Mouse (Mus musculus) hindbrain, embryonic 11.5 days (tissue): Measurements from ENCODE around the gene Tmem40. TPM values are rescaled to one million over a fixed set of nuclear protein-coding genes. Genes with fewer than 3 reads are reported as not detected.

ENCODE experiments used
- ATAC-seq: fragments of 200-750 bp; cut with Nextera tagmentation; 2 replicates; pipeline ENCODE4 v1.8.0; 2017; ENCODE audit warnings: mild to moderate bottlenecking, moderate TSS enrichment, moderate library complexity; ENCODE audit not compliant: low FRiP score
- DNase-seq: peaks from one replicate; pipeline ENCODE4 v3.0.0-alpha.2; 2015; ENCODE audit warnings: low spot score
- H3K27ac ChIP-seq: fragments of 300-500 bp; sonication (generic); 2 replicates; pipeline ENCODE4 v1.5.1; 2014; ENCODE audit warnings: mild to moderate bottlenecking, low read depth, low read length
- H3K27me3 ChIP-seq: fragments of 300-500 bp; sonication (generic); 2 replicates; pipeline ENCODE4 v1.6.1; 2014; ENCODE audit warnings: mild to moderate bottlenecking, low read length, moderate library complexity, mixed read lengths; ENCODE audit not compliant: control insufficient read depth, insufficient read depth
- H3K36me3 ChIP-seq: fragments of 300-500 bp; sonication (generic); 2 replicates; pipeline ENCODE4 v1.6.1; 2014; ENCODE audit warnings: mild to moderate bottlenecking, low read length, moderate library complexity, mixed read lengths; ENCODE audit not compliant: control insufficient read depth, insufficient read depth
- H3K4me1 ChIP-seq: fragments of 300-500 bp; sonication (generic); replicated peaks from 2 replicates; pipeline ENCODE4 v1.6.1; 2014; ENCODE audit warnings: low read length, mixed read lengths; ENCODE audit not compliant: control insufficient read depth, insufficient read depth
- H3K4me2 ChIP-seq: fragments of 300-500 bp; sonication (generic); replicated peaks from 2 replicates; pipeline ENCODE4 v1.6.1; 2014; ENCODE audit warnings: mild to moderate bottlenecking, low read depth, low read length
- H3K4me3 ChIP-seq: fragments of 300-500 bp; sonication (generic); 2 replicates; pipeline ENCODE4 v1.5.1; 2014; ENCODE audit warnings: low read depth, low read length
- H3K9ac ChIP-seq: fragments of 300-500 bp; sonication (generic); 2 replicates; pipeline ENCODE4 v1.6.1; 2014; ENCODE audit warnings: low read depth, low read length
- H3K9me3 ChIP-seq: fragments of 300-500 bp; sonication (generic); 2 replicates; pipeline ENCODE4 v1.6.1; 2016; ENCODE audit warnings: low read length; ENCODE audit not compliant: control insufficient read depth
- WGBS: fragments of 180-500 bp; shearing (Covaris S2); extraction: QIAGEN DNeasy Blood & Tissue Kit; methylation state at CpG from one replicate; pipeline ENCODE4 v1.1.7; 2014; 5-methylcytosine and 5-hydroxymethylcytosine counted together
- polyA plus RNA-seq: library from polyadenylated mRNA; unstranded; fragments of >200 nt; fragmentation: Nextera tagmentation; extraction: Ambion mirVana; gene quantifications from 2 replicates; pipeline ENCODE4 v1.2.1, GENCODE M21; 2014

Tmem40 gene
- polyA plus RNA-seq, 1 experiment from 2014 or later, result 1.9 TPM

- H3K9me3 ChIP-seq, result no peaks in the 10 kb centered on the region
- H3K27ac ChIP-seq, result no peak overlapping the region
- 0% methylated on average over 13 of the region's 14 CpGs for WGBS
- H3K4me1 ChIP-seq, result peaks cover 4% of the 10 kb centered on the region; the same call in 1 of the 2 replicates
- H3K27me3 ChIP-seq, result no peaks in the 10 kb centered on the region
- no peaks in the 10 kb centered on the region for H3K36me3 ChIP-seq
- DNase-seq (peak; percentile 80), ATAC-seq (peak; percentile 89)
- no peak overlapping the region for H3K9ac ChIP-seq
- peak overlapping the region; percentile 61 for H3K4me3 ChIP-seq
- peak overlapping the region; percentile 50 for H3K4me2 ChIP-seq
Observed at GRCm38 (mm10) chr6:115773966-115774413, 11.8 kb upstream of the Tmem40 start.

- no peak overlapping the region for H3K4me3 ChIP-seq
- DNase-seq (no peak), ATAC-seq (no peak)
- H3K9ac ChIP-seq, result no peak overlapping the region
- H3K4me1 ChIP-seq, result peaks cover 4% of the 10 kb centered on the region; the same call in 1 of the 2 replicates
- 87% methylated on average over 1 of the region's 1 CpGs for WGBS
- no peaks in the 10 kb centered on the region for H3K9me3 ChIP-seq
- H3K36me3 ChIP-seq, result no peaks in the 10 kb centered on the region
- no peak overlapping the region for H3K4me2 ChIP-seq
- no peaks in the 10 kb centered on the region for H3K27me3 ChIP-seq
- no peak overlapping the region for H3K27ac ChIP-seq
Observed at GRCm38 (mm10) chr6:115772604-115773003, 10.4 kb upstream of the Tmem40 start.

GRCm38 (mm10) chr6:115772201-115772600 lies 10.0 kb upstream of the Tmem40 start:
- no peak overlapping the region for H3K4me2 ChIP-seq
- peaks cover 4% of the 10 kb centered on the region; the same call in 1 of the 2 replicates for H3K4me1 ChIP-seq
- WGBS, result 80% methylated on average over 6 of the region's 6 CpGs
- no peak overlapping the region for H3K4me3 ChIP-seq
- no peaks in the 10 kb centered on the region for H3K9me3 ChIP-seq
- no peak overlapping the region for H3K9ac ChIP-seq
- H3K27ac ChIP-seq, result no peak overlapping the region
- ATAC-seq (no peak), DNase-seq (no peak)
- no peaks in the 10 kb centered on the region for H3K27me3 ChIP-seq
- H3K36me3 ChIP-seq, result no peaks in the 10 kb centered on the region

- H3K36me3 ChIP-seq, result no peaks in the 10 kb centered on the region
- DNase-seq, result no peak
- no peaks in the 10 kb centered on the region for H3K9me3 ChIP-seq
- H3K4me3 ChIP-seq, result no peak overlapping the region
- no peak for ATAC-seq
- 65% methylated on average over 4 of the region's 4 CpGs for WGBS
- no peaks in the 10 kb centered on the region for H3K4me1 ChIP-seq
- H3K9ac ChIP-seq, result no peak overlapping the region
- no peak overlapping the region for H3K4me2 ChIP-seq
- H3K27ac ChIP-seq, result no peak overlapping the region
- no peaks in the 10 kb centered on the region for H3K27me3 ChIP-seq
Observed at GRCm38 (mm10) chr6:115770852-115771251, 8.6 kb upstream of the Tmem40 start.

GRCm38 (mm10) chr6:115770059-115770670 lies 8.0 kb upstream of the Tmem40 start:
- H3K9me3 ChIP-seq, result no peaks in the 10 kb centered on the region
- ATAC-seq, result no peak
- no peak overlapping the region for H3K4me2 ChIP-seq
- WGBS, result 87% methylated on average over 20 of the region's 20 CpGs
- no peak for DNase-seq
- H3K9ac ChIP-seq, result no peak overlapping the region
- H3K4me3 ChIP-seq, result no peak overlapping the region
- H3K27ac ChIP-seq, result no peak overlapping the region
- no peaks in the 10 kb centered on the region for H3K27me3 ChIP-seq
- H3K36me3 ChIP-seq, result no peaks in the 10 kb centered on the region
- H3K4me1 ChIP-seq, result no peaks in the 10 kb centered on the region

- peaks cover 3% of the 10 kb centered on the region; the same call in 1 of the 2 replicates for H3K4me1 ChIP-seq
- no peak for ATAC-seq
Observed at GRCm38 (mm10) chr6:115768207-115768606, 6.0 kb upstream of the Tmem40 start.

GRCm38 (mm10) chr6:115767357-115767756 lies 5.1 kb upstream of the Tmem40 start:
- no peaks in the 10 kb centered on the region for H3K36me3 ChIP-seq
- H3K9me3 ChIP-seq, result no peaks in the 10 kb centered on the region
- ATAC-seq, result no peak
- H3K4me2 ChIP-seq, result no peak overlapping the region
- H3K27me3 ChIP-seq, result no peaks in the 10 kb centered on the region
- no peak overlapping the region for H3K27ac ChIP-seq
- no peak for DNase-seq
- H3K4me1 ChIP-seq, result peaks cover 6% of the 10 kb centered on the region; the same call in 1 of the 2 replicates
- WGBS, result 33% methylated on average over 9 of the region's 9 CpGs
- H3K4me3 ChIP-seq, result no peak overlapping the region
- no peak overlapping the region for H3K9ac ChIP-seq

More at GRCm38 (mm10) chr6:115768207-115768606, 6.0 kb upstream of the Tmem40 start:
- Histone ChIP-seq H3K4me3 (no peak overlapping the region), H3K27me3 (no peaks in the 10 kb centered on the region), H3K4me2 (no peak overlapping the region), H3K9ac (no peak overlapping the region), H3K27ac (no peak overlapping the region), H3K9me3 (no peaks in the 10 kb centered on the region), H3K36me3 (no peaks in the 10 kb centered on the region)
- 89% methylated on average over 4 of the region's 4 CpGs for WGBS
- no peak for DNase-seq

- H3K4me1 ChIP-seq, result peaks cover 9% of the 10 kb centered on the region; the same call in 1 of the 2 replicates
- DNase-seq, result peak; percentile 86
Observed at GRCm38 (mm10) chr6:115764179-115764578, 2.0 kb upstream of the Tmem40 start.

GRCm38 (mm10) chr6:115760982-115761381 lies 1.2 kb downstream of the Tmem40 start:
- Histone ChIP-seq H3K4me2 (no peak overlapping the region), H3K4me1 (peaks cover 9% of the 10 kb centered on the region; the same call in 1 of the 2 replicates), H3K36me3 (no peaks in the 10 kb centered on the region), H3K4me3 (no peak overlapping the region), H3K9me3 (no peaks in the 10 kb centered on the region), H3K9ac (no peak overlapping the region), H3K27me3 (no peaks in the 10 kb centered on the region), H3K27ac (no peak overlapping the region)
- ATAC-seq (no peak), DNase-seq (no peak)
- 57% methylated on average over 4 of the region's 4 CpGs for whole genome bisulfite sequencing

More at GRCm38 (mm10) chr6:115764179-115764578, 2.0 kb upstream of the Tmem40 start:
- peak overlapping the region; percentile 86 for H3K27ac ChIP-seq
- no peaks in the 10 kb centered on the region for H3K9me3 ChIP-seq
- H3K9ac ChIP-seq, result peak overlapping the region; percentile 31; the same call in 1 of the 2 replicates
- H3K4me2 ChIP-seq, result 0 out of 2 replicates have a peak overlapping the region, but pooled peaks have one; percentile 17
- H3K36me3 ChIP-seq, result no peaks in the 10 kb centered on the region
- 9% methylated on average over 7 of the region's 7 CpGs for WGBS
- H3K4me3 ChIP-seq, result no peak overlapping the region
- ATAC-seq, result peak; percentile 89
- H3K27me3 ChIP-seq, result no peaks in the 10 kb centered on the region
